Mouse (Mus musculus): ENCODE data around the gene Helq.

Helq gene

GRCm38 (mm10) chr5:100798165-100798860 is at the start of gene Helq, which contains the start of gene Mrps18c:
Gene Helq (minus strand): TSS chr5:100798598.
Gene Mrps18c (plus strand): TSS chr5:100798627.
- DNase-seq (ENCODE audit: low spot score in 2 of 2): peak; percentile 85 to 93

GRCm38 (mm10) chr5:100847143-100847542 is 48.7 kb upstream of the Helq start:
- DNase-seq (ENCODE audit: low spot score in 2 of 2): no peak

GRCm38 (mm10) chr5:100846599-100846920 is 48.2 kb upstream of the Helq start:
- DNase-seq (ENCODE audit: low spot score in 2 of 2): peak in 1 of 2 experiments; percentile 5

- peak; percentile 16 to 21 for DNase-seq (ENCODE audit: low spot score in 2 of 2)
Observed at GRCm38 (mm10) chr5:100845848-100846598, 47.6 kb upstream of the Helq start.

- no peak for DNase-seq (ENCODE audit: low spot score in 2 of 2)
Observed at GRCm38 (mm10) chr5:100845485-100845847, 47.1 kb upstream of the Helq start, which contains the start of gene Gpat3. Gene Gpat3 (plus strand): TSS chr5:100845713.

GRCm38 (mm10) chr5:100844485-100844884 is 46.1 kb upstream of the Helq start:
- no peak for DNase-seq (ENCODE audit: low spot score in 2 of 2)

GRCm38 (mm10) chr5:100837907-100838306 is 39.5 kb upstream of the Helq start:
- DNase-seq (ENCODE audit: low spot score in 2 of 2): no peak

- DNase-seq (ENCODE audit: low spot score in 2 of 2): no peak
Observed at GRCm38 (mm10) chr5:100835862-100836538, 37.6 kb upstream of the Helq start.

GRCm38 (mm10) chr5:100833841-100834240 is 35.4 kb upstream of the Helq start:
- DNase-seq (ENCODE audit: low spot score in 2 of 2): no peak

- no peak for DNase-seq (ENCODE audit: low spot score in 2 of 2)
Observed at GRCm38 (mm10) chr5:100832680-100833079, 34.3 kb upstream of the Helq start.

- no peak for DNase-seq (ENCODE audit: low spot score in 2 of 2)
Observed at GRCm38 (mm10) chr5:100828701-100829100, 30.3 kb upstream of the Helq start.

GRCm38 (mm10) chr5:100826531-100826930 is 28.1 kb upstream of the Helq start:
- no peak for DNase-seq (ENCODE audit: low spot score in 2 of 2)

- no peak for DNase-seq (ENCODE audit: low spot score in 2 of 2)
Observed at GRCm38 (mm10) chr5:100825975-100826374, 27.6 kb upstream of the Helq start.

GRCm38 (mm10) chr5:100822826-100823225 is 24.4 kb upstream of the Helq start:
- DNase-seq (ENCODE audit: low spot score in 2 of 2): no peak

- no peak for DNase-seq (ENCODE audit: low spot score in 2 of 2)
Observed at GRCm38 (mm10) chr5:100821375-100821774, 23.0 kb upstream of the Helq start.

GRCm38 (mm10) chr5:100820483-100821184 is 22.2 kb upstream of the Helq start, which contains the start of gene Abraxas1:
Gene Abraxas1 (minus strand): TSS chr5:100820965.
- peak; percentile 56 to 78 for DNase-seq (ENCODE audit: low spot score in 2 of 2)

- no peak for DNase-seq (ENCODE audit: low spot score in 2 of 2)
Observed at GRCm38 (mm10) chr5:100819568-100820480, 21.4 kb upstream of the Helq start.

GRCm38 (mm10) chr5:100818341-100818740 is 19.9 kb upstream of the Helq start:
- no peak for DNase-seq (ENCODE audit: low spot score in 2 of 2)

- DNase-seq (ENCODE audit: low spot score in 2 of 2): no peak
Observed at GRCm38 (mm10) chr5:100794084-100794483, 4.3 kb downstream of the Helq start.

- DNase-seq (ENCODE audit: low spot score in 2 of 2): no peak
Observed at GRCm38 (mm10) chr5:100792261-100792660, 6.1 kb downstream of the Helq start.

GRCm38 (mm10) chr5:100787527-100787926 is 10.9 kb downstream of the Helq start:
- no peak for DNase-seq (ENCODE audit: low spot score in 2 of 2)

Measured in cerebellum, postnatal 4 days (tissue).